Comparison of ENCODE assay signal across 16 mouse cellular contexts in genomic region chr8:13117096-13117495, GRCm38 (mm10). TPM values are rescaled to one million over a fixed set of nuclear protein-coding genes. Genes with fewer than 3 reads are reported as not detected.
"Had no signal": no experiment of that assay in that cellular context is flagged by ENCODE, and none has a peak within 500 bp of the region (broad histone marks: within the 10 kb centered on the region; RNA-seq: fewer than 3 reads in every experiment).

No protein-coding gene starts in this region.

- H3K4me1 ChIP-seq: limb, embryonic 10.5 days; neural tube, embryonic 13.5 days had no signal

- H3K4me2 ChIP-seq: liver, embryonic 11.5 days; liver, embryonic 15.5 days; neural tube, embryonic 13.5 days had no signal

- H3K4me3 ChIP-seq: limb, embryonic 10.5 days; liver, embryonic 15.5 days; midbrain, embryonic 10.5 days; neural tube, embryonic 13.5 days had no signal

- H3K27me3 ChIP-seq: liver, embryonic 15.5 days; neural tube, embryonic 13.5 days had no signal

- H3K9ac ChIP-seq: liver, embryonic 15.5 days; neural tube, embryonic 13.5 days had no signal

- H3K27ac ChIP-seq: limb, embryonic 10.5 days; liver, embryonic 15.5 days; midbrain, embryonic 10.5 days; neural tube, embryonic 13.5 days had no signal

- DNase-seq: kidney, adult 2 months; kidney, postnatal 25 days; layer of hippocampus, adult 9-11 months; layer of hippocampus, postnatal 36 days; lung, adult 2 months; lung, postnatal 10 days; lung, postnatal 4 days; right cerebral cortex, adult 18-20 months; right cerebral cortex, postnatal 25 days; thymus, postnatal 36 days had no signal

- ATAC-seq: midbrain, embryonic 16.5 days had no signal

- H3K9me3 ChIP-seq: limb, embryonic 10.5 days; liver, embryonic 15.5 days; midbrain, embryonic 10.5 days; neural tube, embryonic 13.5 days had no signal

RNA-seq across cellular contexts. Expression of gene Proz, which starts 56.4 kb away (rescaled TPM):
- total RNA-seq: layer of hippocampus, postnatal 36 days had no signal
